Mouse (Mus musculus): ENCODE measurements around the gene Ywhae.
"Not testable (repeated sequence)": the region's sequence is repeated elsewhere in the genome, so short reads cannot be mapped to it uniquely, and the experiment has no call there.

Gene Ywhae

GRCm38 (mm10) chr11:75732434-75733226, at the start of gene Ywhae:
Ywhae (plus strand) TSS chr11:75732869.
- ATAC-seq (ENCODE audit: insufficient number of reproducible peaks, low FRiP score, low TSS enrichment) = peak; percentile 84

- ATAC-seq (ENCODE audit: insufficient number of reproducible peaks, low FRiP score, low TSS enrichment) = no peak
Measured at GRCm38 (mm10) chr11:75684462-75684861, 48.2 kb upstream of the Ywhae start.

DNA sequence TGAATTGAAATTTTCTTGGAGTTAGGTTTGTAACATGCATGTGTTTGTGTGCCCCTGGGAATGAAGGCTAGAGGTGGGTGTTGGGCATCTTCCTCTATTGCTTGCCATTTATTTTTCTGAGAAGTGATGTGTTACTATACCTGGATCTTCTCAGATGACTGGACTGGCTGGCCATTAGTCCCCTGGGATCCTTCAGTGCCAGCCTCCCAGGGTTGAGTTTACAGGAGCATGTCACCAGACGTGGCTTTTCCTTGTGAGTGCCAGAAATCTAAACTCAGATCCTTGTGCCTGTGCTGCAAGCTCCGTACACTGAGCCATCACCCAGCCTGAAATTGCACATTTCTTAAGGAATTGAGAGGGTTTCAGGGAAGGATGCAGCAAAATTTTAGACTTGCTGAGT, 47.7 kb upstream of the Ywhae start:
- no peak for ATAC-seq (ENCODE audit: insufficient number of reproducible peaks, low FRiP score, low TSS enrichment)

DNA sequence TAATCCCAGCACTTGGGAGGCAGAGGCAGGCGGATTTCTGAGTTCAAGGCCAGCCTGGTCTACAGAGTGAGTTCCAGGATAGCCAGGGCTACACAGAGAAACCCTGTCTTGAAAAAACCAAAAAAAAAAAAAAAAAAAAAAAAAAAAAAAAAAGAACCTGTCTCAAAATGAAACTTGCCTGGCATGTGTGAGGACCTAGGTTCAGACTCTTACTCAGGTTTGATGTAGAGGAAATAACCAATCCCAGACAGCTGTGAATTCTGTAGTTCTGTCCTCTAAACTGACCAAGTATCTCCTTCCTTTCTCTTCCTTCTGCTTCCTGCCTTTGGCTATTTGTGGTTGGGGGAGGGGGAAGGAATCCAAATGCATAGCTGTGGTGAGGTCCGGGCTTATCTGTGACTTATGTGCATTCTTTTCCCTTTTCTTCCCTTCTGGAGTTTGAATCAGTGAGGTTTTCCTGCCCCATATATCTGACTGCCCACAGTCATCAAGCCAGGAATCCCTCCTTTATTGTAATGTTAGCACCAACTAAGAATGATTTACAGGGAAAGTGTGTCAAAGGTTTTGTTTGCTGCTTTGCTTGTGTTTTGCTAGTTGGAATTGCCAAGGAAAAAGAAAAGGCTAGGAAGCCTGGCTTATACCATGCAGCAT, 45.2 kb upstream of the Ywhae start:
- ATAC-seq (ENCODE audit: insufficient number of reproducible peaks, low FRiP score, low TSS enrichment) = no peak

DNA sequence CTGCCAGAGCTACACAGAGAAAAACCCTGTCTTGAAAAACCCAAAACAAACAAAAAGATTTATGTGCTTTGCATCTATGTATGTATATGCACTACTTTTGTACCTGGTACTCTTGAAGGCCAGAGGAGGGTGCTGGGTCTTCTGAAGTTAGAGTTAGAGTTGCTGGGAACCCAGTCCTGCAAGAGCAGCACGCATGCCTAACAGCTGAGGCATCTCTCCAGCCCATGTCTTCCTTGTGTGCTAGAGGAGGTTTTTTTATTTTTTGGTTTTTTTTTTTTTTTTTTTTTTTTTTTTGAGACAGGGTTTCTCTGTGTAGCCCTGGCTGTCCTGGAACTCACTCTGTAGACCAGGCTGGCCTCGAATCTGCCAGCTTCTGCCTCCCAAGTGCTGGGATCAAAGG, 44.5 kb upstream of the Ywhae start:
- no peak for ATAC-seq (ENCODE audit: insufficient number of reproducible peaks, low FRiP score, low TSS enrichment)

DNA sequence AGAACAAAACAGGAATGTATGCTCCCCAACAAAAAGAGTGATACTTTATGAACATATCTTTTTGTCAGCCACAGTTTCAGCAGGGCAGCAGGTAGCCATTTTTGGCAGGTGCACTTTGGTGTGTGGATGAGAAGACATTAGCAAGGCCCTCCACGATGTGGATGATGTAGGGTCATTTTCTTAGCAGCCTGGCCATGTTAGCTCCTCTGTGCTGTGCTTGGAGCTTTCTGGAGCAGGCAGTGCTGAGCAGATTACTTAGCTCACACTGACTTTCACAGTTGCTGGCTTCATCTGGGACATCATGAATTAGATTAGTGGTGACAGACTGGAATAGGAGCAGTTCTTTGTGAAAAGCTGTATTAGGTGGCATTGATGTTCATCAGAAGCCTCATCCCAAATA, 42.7 kb upstream of the Ywhae start:
- ATAC-seq (ENCODE audit: insufficient number of reproducible peaks, low FRiP score, low TSS enrichment) = no peak

- no peak for ATAC-seq (ENCODE audit: insufficient number of reproducible peaks, low FRiP score, low TSS enrichment)
Measured at GRCm38 (mm10) chr11:75691047-75691446, 41.6 kb upstream of the Ywhae start.

DNA sequence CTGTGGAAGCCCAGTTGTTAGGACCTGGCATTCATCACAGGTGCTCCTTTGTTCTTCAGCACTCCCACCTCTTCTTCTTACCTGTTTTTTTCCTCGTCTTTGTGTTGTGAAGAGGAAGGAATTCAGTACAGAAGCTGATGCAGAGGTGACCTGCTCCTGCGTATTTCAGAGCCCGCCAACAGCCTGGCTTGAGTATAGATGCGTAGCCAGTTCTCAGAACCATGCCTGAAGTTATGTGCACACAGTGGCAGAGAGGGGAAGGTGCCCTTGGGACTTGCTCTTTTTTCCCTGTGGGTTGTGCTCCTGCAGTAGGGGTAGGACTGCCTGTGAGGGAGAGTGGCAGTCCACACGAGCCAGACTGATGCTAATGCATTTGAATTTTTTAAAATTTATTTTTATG, 39.1 kb upstream of the Ywhae start:
- ATAC-seq (ENCODE audit: insufficient number of reproducible peaks, low FRiP score, low TSS enrichment) = no peak

DNA sequence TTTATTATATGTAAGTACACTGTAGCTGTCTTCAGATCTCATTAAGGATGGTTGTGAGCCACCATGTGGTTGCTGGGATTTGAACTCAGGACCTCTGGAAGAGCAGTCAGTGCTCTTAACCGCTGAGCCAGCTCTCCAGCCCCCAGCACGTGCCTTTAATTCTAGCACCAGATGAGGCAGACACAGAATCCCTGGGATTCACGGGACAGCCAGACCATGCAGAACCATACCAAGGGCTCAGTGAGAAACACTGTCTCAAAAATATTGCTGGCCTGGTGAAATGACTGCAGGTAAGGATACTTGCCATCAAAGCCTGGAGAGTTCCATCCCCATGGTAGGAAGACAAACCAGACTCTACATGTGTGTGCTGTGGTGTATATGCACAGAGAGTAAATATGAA, 35.2 kb upstream of the Ywhae start:
- ATAC-seq (ENCODE audit: insufficient number of reproducible peaks, low FRiP score, low TSS enrichment) = not testable (repeated sequence)

DNA sequence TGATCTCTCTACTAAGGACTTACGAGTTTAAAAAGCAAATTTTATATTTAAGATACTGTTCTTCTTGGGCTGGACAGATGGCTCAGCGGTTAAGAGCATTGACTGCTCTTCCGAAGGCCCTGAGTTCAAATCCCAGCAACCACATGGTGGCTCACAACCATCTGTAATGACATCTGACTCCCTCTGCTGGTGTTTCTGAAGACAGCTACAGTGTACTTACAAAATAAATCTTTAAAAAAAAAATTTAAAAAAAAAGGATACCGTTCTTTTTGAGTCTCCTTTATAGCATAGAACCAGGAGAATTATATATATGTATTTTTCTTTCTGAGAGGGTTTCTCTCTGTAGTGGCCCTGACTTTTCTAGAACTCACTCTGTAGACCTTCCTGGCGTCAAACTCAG, 32.1 kb upstream of the Ywhae start:
- ATAC-seq (ENCODE audit: insufficient number of reproducible peaks, low FRiP score, low TSS enrichment) = no peak

- ATAC-seq (ENCODE audit: insufficient number of reproducible peaks, low FRiP score, low TSS enrichment) = no peak
Measured at GRCm38 (mm10) chr11:75702761-75703160, 29.9 kb upstream of the Ywhae start.

- ATAC-seq (ENCODE audit: insufficient number of reproducible peaks, low FRiP score, low TSS enrichment) = no peak
Measured at GRCm38 (mm10) chr11:75703748-75704147, 28.9 kb upstream of the Ywhae start.

DNA sequence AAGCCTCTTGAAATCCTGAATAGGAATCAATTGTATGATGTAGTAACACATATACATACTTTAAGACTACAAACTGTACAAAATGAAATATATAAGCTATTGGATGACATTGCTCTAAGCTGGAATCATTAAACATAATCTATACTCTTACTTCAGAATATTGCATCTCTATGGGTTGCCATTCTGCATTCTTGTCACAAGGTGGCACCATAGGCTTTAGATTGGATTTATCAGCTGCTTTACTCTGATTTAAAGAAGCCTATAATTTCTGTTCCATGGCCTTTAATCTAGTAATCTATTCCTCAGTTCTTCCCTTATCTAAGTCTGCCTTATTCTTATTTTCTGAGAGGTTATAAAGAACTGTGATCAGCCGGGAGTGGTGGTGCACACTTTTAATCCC, 18.7 kb upstream of the Ywhae start:
- no peak for ATAC-seq (ENCODE audit: insufficient number of reproducible peaks, low FRiP score, low TSS enrichment)

DNA sequence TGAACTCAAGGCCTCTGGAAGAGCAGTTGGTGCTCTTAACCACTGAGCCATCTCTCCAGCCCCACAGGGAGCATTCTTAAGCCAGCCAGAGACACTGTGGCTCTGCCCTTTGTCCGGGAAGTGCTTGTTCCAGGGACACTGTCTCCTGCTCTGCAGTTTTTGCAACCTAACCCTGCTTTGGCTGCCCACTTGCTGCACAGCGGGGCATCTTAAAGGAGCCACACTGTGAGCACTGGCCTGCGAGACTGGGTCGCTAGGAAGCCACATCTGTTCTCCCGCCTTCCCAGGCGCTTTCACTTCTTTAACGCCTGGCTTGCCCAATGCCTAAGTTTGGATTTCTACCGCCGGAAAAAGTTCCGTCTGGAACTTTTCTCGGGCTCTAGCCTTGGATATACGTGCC, 17.1 kb upstream of the Ywhae start:
- no peak for ATAC-seq (ENCODE audit: insufficient number of reproducible peaks, low FRiP score, low TSS enrichment)

DNA sequence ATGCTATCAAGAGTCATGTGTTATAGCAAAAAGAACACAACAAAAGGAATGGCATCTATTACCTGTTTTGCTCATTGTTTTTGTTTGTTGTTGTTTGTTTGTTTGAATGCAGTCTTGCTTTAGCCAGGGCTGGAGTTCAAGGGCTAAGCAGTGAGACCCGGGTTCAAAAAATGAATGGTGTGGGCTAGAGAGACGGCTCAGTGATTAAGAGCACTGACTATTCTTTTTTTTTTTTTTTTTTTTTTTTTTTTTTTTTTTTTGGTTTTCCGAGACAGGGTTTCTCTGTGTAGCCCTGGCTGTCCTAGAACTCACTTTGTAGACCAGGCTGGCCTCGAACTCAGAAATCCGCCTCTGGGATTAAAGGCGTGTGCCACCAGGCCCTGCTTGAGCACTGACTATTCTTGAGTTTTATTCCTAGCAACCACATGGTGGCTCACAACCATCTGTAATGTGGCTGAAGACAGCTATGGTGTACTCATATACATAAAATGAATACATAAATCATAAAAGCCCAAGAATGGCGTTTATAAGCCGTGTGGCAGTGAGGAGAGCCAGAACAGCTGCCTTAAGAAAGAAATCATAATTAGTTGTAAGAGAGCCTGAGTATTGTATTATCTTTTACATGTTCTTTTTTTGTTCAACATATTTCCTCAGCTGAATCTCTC, 15.9 kb upstream of the Ywhae start:
- no peak for ATAC-seq (ENCODE audit: insufficient number of reproducible peaks, low FRiP score, low TSS enrichment)

GRCm38 (mm10) chr11:75722339-75722738, 10.3 kb upstream of the Ywhae start:
- ATAC-seq (ENCODE audit: insufficient number of reproducible peaks, low FRiP score, low TSS enrichment) = no peak

GRCm38 (mm10) chr11:75727168-75727567, 5.5 kb upstream of the Ywhae start:
- ATAC-seq (ENCODE audit: insufficient number of reproducible peaks, low FRiP score, low TSS enrichment) = no peak

DNA sequence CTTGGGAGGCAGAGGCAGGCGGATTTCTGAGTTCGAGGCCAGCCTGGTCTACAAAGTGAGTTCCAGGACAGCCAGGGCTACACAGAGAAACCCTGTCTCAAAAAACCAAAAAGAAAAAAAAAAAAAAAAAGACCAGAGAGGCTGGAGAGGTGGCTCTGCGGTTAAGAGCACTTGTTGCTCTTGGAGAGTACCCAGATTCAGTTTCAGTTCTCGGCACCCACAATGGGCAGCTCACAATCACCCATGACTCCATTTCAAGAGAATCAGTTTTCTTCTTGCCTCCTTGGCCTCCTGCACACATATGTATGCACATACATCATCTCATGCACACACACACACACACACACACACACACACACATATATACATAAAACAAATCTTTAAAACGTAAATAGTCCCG, 5.0 kb upstream of the Ywhae start:
- ATAC-seq (ENCODE audit: insufficient number of reproducible peaks, low FRiP score, low TSS enrichment) = not testable (repeated sequence)

GRCm38 (mm10) chr11:75733227-75733940, 715 bp downstream of the Ywhae start:
- peak; percentile 46; the same call in 1 of the 2 replicates for ATAC-seq (ENCODE audit: insufficient number of reproducible peaks, low FRiP score, low TSS enrichment)

DNA sequence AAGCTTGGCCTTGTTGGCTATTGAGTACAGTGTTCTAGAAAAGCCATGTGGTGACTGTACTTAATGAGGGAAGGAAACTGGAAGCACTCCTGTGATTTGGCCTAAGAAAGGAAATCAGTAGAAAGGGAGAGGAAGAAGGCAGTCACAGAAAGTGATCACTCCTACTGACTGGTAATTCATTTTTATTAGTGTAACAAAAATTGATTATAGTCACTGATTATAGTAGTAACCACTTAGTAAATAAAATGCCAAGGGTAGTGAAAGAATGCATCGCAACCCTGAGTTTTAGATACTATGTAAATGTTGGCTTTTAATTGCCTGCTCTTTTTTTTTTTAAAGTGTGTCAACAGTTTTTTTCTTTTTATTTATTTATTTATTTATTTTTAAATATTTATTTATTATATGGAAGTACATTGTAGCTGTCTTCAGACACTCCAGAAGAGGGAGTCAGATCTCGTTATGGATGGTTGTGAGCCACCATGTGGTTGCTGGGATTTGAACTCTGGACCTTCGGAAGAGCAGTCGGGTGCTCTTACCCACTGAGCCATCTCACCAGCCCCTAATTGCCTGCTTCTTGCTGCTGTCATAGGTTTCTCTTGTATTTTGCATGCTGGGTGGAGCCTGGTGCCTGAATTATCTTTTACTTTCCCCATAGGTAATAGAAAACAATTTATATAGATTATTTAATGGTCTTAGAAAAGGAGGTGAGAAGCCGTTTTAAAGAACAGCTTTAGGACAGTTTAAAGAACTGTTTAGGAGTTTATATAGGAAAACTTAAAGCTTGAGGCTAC, 3.0 kb downstream of the Ywhae start:
- no peak for ATAC-seq (ENCODE audit: insufficient number of reproducible peaks, low FRiP score, low TSS enrichment)
